Mouse (Mus musculus) embryonic fibroblast, embryonic 13.5 days (primary cell): Measurements from ENCODE around the gene Grifin.

Experiments
- CTCF ChIP-seq: IDR thresholded peaks from 2 replicates; pipeline ENCODE4 v1.5.1; 2011; ENCODE audit warnings: mild to moderate bottlenecking, control low read depth, low read length, moderate library complexity, borderline replicate concordance; ENCODE audit not compliant: insufficient read depth
- POLR2A ChIP-seq: IDR thresholded peaks from 2 replicates; pipeline ENCODE4 v1.6.1; 2011; ENCODE audit warnings: low read depth, mild to moderate bottlenecking, control low read depth, low read length, moderate library complexity

DNA sequence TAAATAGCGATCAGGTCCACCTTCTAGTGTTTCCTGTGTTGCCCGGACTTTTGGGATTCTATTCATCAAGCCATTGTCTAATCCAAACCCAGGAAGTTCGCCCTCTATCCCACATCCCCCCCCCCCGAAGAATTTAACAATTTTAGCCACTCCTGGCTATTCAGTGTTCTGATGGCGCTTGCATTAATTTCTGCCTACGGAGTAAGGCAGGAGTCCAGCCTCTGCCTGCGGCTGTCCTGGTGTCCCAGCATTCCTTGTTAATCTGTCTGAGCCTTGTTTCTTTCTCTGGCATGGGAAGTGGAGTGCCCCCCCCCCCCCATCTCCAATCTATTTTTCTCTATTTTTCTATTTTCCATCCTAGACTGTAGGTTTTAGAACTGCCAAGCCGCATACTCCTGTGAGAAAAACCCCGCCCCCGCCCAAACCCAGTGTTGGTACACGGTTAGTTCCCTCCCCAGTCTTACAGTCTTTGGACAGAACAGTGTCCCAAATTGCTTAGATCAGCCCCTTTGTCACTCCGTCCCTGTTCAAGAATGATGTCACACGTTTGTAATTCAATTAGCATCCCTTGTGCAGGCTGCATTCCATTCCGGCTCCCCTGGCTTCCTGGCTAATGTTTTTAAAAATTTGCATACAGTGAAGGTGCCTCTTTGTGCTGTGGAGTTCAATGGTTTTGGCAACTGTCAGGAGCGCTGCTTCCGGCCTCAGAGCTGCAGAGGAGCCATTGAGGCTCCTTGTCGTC is 15.4 kb downstream of the Grifin start:
- TF ChIP-seq POLR2A (no peak), CTCF (no peak)
